Mouse (Mus musculus): ENCODE results near the gene Prpsap1. TPM values are rescaled to one million over a fixed set of nuclear protein-coding genes. Genes with fewer than 3 reads are reported as not detected.

Gene Prpsap1
- total and polyA plus RNA-seq, 3 experiments: 79.8 to 114 (median 114) TPM

- TF ChIP-seq USF1 (IDR thresholded peaks at IDR 0.05; ENCODE audit: low read depth, low read length): no peak
- 0 out of 2 replicates have a peak, but pooled peaks have one; percentile 3 for TF ChIP-seq ZNF384 (IDR thresholded peaks at IDR 0.05; ENCODE audit: low read depth, low read length)
Measured at GRCm38 (mm10) chr11:116436725-116437331, 57.2 kb downstream of the Prpsap1 start (continued).

- Histone ChIP-seq H3K9me3 (replicated peaks; ENCODE audit: low read length) (no peaks in the 10 kb centered on the region), H3K4me1 (ENCODE audit: control insufficient read depth in 1 of 2, insufficient read depth in 2 of 2) (peaks cover 30 to 66% of the 10 kb centered on the region in 2 experiments), H3K4me3 (replicated peaks in 1 of 3; ENCODE audit: low read depth in 2 of 3, low read length in 2 of 3, poor library complexity in 1 of 3) (peak overlapping the region; percentile 67 to 83 (median 74)), H3K36me3 (replicated peaks in 1 of 2; ENCODE audit: control insufficient read depth in 1 of 2, insufficient read depth in 1 of 2, low read length in 1 of 2) (peaks cover 22 to 42% of the 10 kb centered on the region in 2 experiments), H3K27me3 (replicated peaks) (no peaks in the 10 kb centered on the region), H3K79me2 (replicated peaks; ENCODE audit: control insufficient read depth, extremely low read depth, insufficient read depth, poor library complexity, severe bottlenecking) (peaks cover 37% of the 10 kb centered on the region), H3K4me2 (ENCODE audit: insufficient read depth, low read depth, poor library complexity, severe bottlenecking) (peak overlapping the region; percentile 78), H3K9ac (ENCODE audit: insufficient read depth, low read depth) (peak overlapping the region; percentile 95), H3K27ac (ENCODE audit: insufficient read depth, low read depth) (peak overlapping the region; percentile 79)
- dilution Hi-C loops (cut with MboI; ENCODE audit: extremely low pct_ligation_motif_present, extremely low pct_unique_long_range_greater_than_20kb, low sequenced_read_pairs) (no loop called here), in situ Hi-C loops (cut with MboI; ENCODE audit: low pct_ligation_motif_present, low pct_unique_long_range_greater_than_20kb, low sequenced_read_pairs) (no loop called here)
- no peak for DNase-seq (ENCODE audit: extremely low read depth)
- TF ChIP-seq MAZ (IDR thresholded peaks at IDR 0.05; ENCODE audit: low read depth, low read length) (no peak), CHD2 (IDR thresholded peaks at IDR 0.05; ENCODE audit: low read length) (peak; percentile 80; the same call in 1 of the 2 replicates), GABPA (IDR thresholded peaks at IDR 0.05; ENCODE audit: insufficient replicate concordance, low read depth, low read length) (no peak), POLR2AphosphoS2 (IDR thresholded peaks at IDR 0.05; ENCODE audit: low read depth, low read length) (no peak; the same call in 1 of the 2 replicates), POLR2A (IDR thresholded peaks at IDR 0.05; ENCODE audit: low read depth, low read length) (no peak), NELFE (IDR thresholded peaks at IDR 0.05; ENCODE audit: low read depth, low read length) (peak; percentile 5; the same call in 1 of the 2 replicates), SMC3 (IDR thresholded peaks at IDR 0.05; ENCODE audit: low read depth, low read length) (peak; percentile 4; the same call in 1 of the 2 replicates), CTCF (conservative IDR thresholded peaks at IDR 0.05 in 1 of 2, IDR thresholded peaks at IDR 0.05 in 1 of 2; ENCODE audit: low read depth in 2 of 2, low read length in 2 of 2) (no peak), ELF1 (IDR thresholded peaks at IDR 0.05; ENCODE audit: low read depth, low read length) (peak; percentile 53), USF2 (conservative IDR thresholded peaks at IDR 0.05; ENCODE audit: low read depth, low read length) (no peak), JUN (IDR thresholded peaks at IDR 0.05; ENCODE audit: insufficient read depth, low read depth, low read length) (no peak), RAD21 (IDR thresholded peaks at IDR 0.05; ENCODE audit: low read depth, low read length) (no peak), TBP (conservative IDR thresholded peaks at IDR 0.05; ENCODE audit: low read depth, low read length) (no peak), ZKSCAN1 (IDR thresholded peaks at IDR 0.05; ENCODE audit: borderline replicate concordance, low read depth, low read length) (no peak), TCF12 (IDR thresholded peaks at IDR 0.05; ENCODE audit: low read depth, low read length) (peak; percentile 54; the same call in 1 of the 2 replicates), KAT2A (IDR thresholded peaks at IDR 0.05; ENCODE audit: insufficient replicate concordance, low read length) (0 out of 2 replicates have a peak, but pooled peaks have one; percentile 35), MXI1 (IDR thresholded peaks at IDR 0.05; ENCODE audit: low read depth, low read length) (no peak), NRF1 (IDR thresholded peaks at IDR 0.05; ENCODE audit: low read depth, low read length) (0 out of 2 replicates have a peak, but pooled peaks have one; percentile 14), HCFC1 (IDR thresholded peaks at IDR 0.05; ENCODE audit: low read depth, low read length) (no peak), MYC (IDR thresholded peaks at IDR 0.05; ENCODE audit: low read depth, low read length) (no peak), MAX (IDR thresholded peaks at IDR 0.05; ENCODE audit: low read length) (no peak), UBTF (IDR thresholded peaks at IDR 0.05; ENCODE audit: low read depth, low read length) (no peak), MEF2A (IDR thresholded peaks at IDR 0.05; ENCODE audit: borderline replicate concordance, low read depth, low read length) (no peak), SIN3A (IDR thresholded peaks at IDR 0.05; ENCODE audit: low read length) (no peak; the same call in 1 of the 2 replicates), E2F4 (IDR thresholded peaks at IDR 0.05; ENCODE audit: insufficient replicate concordance, low read depth, low read length) (no peak), USF1 (IDR thresholded peaks at IDR 0.05; ENCODE audit: low read depth, low read length) (no peak), ETS1 (conservative IDR thresholded peaks at IDR 0.05; ENCODE audit: low read depth, low read length) (peak; percentile 40; the same call in 1 of the 2 replicates), BHLHE40 (IDR thresholded peaks at IDR 0.05; ENCODE audit: low read depth, low read length) (no peak), IRF4 (IDR thresholded peaks at IDR 0.05; ENCODE audit: low read depth, low read length) (peak; percentile 37; the same call in 1 of the 2 replicates), ZMIZ1 (IDR thresholded peaks at IDR 0.05; ENCODE audit: low read depth, low read length) (no peak), ZC3H11A (IDR thresholded peaks at IDR 0.05; ENCODE audit: low read depth, low read length) (no peak), JUND (conservative IDR thresholded peaks at IDR 0.05; ENCODE audit: low read depth, low read length) (no peak), PAX5 (IDR thresholded peaks at IDR 0.05; ENCODE audit: low read length) (no peak), EP300 (IDR thresholded peaks at IDR 0.05; ENCODE audit: low read length) (no peak; the same call in 1 of the 2 replicates)
Measured at GRCm38 (mm10) chr11:116435992-116436724, 57.8 kb downstream of the Prpsap1 start.

All from CH12.LX (cell line).